Mouse (Mus musculus): Measurements from ENCODE around the gene Fam83f. TPM values are rescaled to one million over a fixed set of nuclear protein-coding genes. Genes with fewer than 3 reads are reported as not detected.

The Fam83f gene
- polyA plus RNA-seq (2016; fragmentation: Nextera tagmentation; extraction: Ambion mirVana) = 0.37 and 0.68 TPM in 2 replicates

GRCm38 (mm10) chr15:80671295-80672252 lies at the start of gene Fam83f:
Gene Fam83f (plus strand): TSS chr15:80671847.
- H3K4me1 ChIP-seq = peaks cover 13% of the 10 kb centered on the region
- no peaks in the 10 kb centered on the region for H3K36me3 ChIP-seq (replicated peaks)
- peak within 1 kb of the TSS; percentile 60 for H3K27ac ChIP-seq
- H3K9me3 ChIP-seq = no peaks in the 10 kb centered on the region
- peaks cover 64% of the 10 kb centered on the region for H3K27me3 ChIP-seq (ENCODE audit: poor library complexity, severe bottlenecking)
- peak; percentile 37 for DNase-seq (ENCODE audit: extremely low spot score, low spot score)
- H3K4me3 ChIP-seq = peak within 1 kb of the TSS; percentile 56
- 5% methylated on average over 85 of the region's 85 CpGs for WGBS

DNA sequence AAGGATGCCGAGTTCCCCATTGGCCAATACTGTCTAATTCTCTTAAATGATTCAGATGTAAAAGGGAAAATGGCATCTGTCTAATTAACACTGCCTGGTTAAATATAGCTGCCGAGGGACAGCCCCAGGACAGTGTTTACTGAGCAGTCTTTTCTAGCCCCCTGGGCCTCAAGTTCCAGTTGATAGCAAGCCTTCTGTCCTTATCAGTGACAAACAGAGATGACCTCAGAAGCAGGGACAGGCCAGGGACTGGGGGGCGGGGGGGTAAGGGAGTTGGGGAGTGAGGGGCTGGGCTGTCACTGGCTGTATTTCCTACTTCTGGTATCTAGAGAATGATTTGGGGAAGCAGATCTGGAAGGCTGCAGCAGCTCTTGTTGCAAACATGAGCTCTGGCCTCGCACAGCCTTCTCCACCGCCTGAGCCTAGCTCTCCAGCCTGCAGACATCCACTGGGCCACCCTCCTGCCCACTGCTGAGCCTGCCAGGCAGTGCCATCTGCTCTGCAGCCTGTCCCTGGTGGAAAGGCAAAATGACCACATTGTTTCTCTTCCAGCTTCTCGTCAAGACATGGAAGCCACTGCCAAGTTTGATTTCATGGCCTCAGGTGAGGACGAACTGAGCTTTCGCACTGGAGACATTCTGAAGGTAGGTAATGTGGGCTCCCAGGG lies 48.3 kb upstream of the Fam83f start:
- H3K27ac ChIP-seq = peak overlapping the region; percentile 76
- 80% methylated on average over 8 of the region's 8 CpGs for WGBS
- no peaks in the 10 kb centered on the region for H3K9me3 ChIP-seq
- H3K36me3 ChIP-seq (replicated peaks) = no peaks in the 10 kb centered on the region
- peaks cover 9% of the 10 kb centered on the region for H3K4me1 ChIP-seq
- peak overlapping the region; percentile 16; the same call in 1 of the 2 replicates for H3K4me3 ChIP-seq
- DNase-seq (ENCODE audit: extremely low spot score, low spot score) = no peak
- H3K27me3 ChIP-seq (ENCODE audit: poor library complexity, severe bottlenecking) = peaks cover 4% of the 10 kb centered on the region; the same call in 1 of the 2 replicates

GRCm38 (mm10) chr15:80626472-80626871 lies 45.2 kb upstream of the Fam83f start:
- no peak overlapping the region for H3K27ac ChIP-seq
- peaks cover 14% of the 10 kb centered on the region for H3K4me1 ChIP-seq
- no peak overlapping the region for H3K4me3 ChIP-seq
- no peaks in the 10 kb centered on the region for H3K9me3 ChIP-seq
- 71% methylated on average over 6 of the region's 6 CpGs for WGBS
- DNase-seq (ENCODE audit: extremely low spot score, low spot score) = no peak
- H3K36me3 ChIP-seq (replicated peaks) = no peaks in the 10 kb centered on the region
- H3K27me3 ChIP-seq (ENCODE audit: poor library complexity, severe bottlenecking) = no peaks in the 10 kb centered on the region

GRCm38 (mm10) chr15:80630147-80630546 lies 41.5 kb upstream of the Fam83f start:
- H3K9me3 ChIP-seq = no peaks in the 10 kb centered on the region
- no peaks in the 10 kb centered on the region for H3K27me3 ChIP-seq (ENCODE audit: poor library complexity, severe bottlenecking)
- H3K27ac ChIP-seq = no peak overlapping the region
- peaks cover 10% of the 10 kb centered on the region for H3K4me1 ChIP-seq
- no peak overlapping the region for H3K4me3 ChIP-seq
- no peaks in the 10 kb centered on the region for H3K36me3 ChIP-seq (replicated peaks)
- no peak for DNase-seq (ENCODE audit: extremely low spot score, low spot score)
- 85% methylated on average over 7 of the region's 7 CpGs for WGBS

DNA sequence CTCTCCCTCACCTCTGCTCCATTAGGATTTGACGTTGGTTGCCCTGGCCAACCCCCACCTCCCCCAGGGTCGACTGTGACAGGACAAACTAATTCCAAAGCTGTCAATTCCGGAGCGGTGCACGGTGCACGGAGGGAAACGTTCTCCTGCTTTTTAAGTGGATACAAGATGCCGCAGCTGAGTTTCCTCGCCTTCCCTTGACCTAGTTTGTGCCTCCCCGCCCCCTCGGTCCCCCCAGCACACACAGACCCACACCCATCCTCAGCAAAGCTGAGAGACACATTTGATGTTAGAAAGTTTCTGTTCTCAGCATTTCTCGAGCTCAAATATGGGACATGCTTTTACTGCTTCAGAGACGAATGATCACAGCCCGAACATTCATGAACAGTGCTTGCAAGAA lies 40.9 kb upstream of the Fam83f start:
- Histone ChIP-seq H3K27me3 (ENCODE audit: poor library complexity, severe bottlenecking) (no peaks in the 10 kb centered on the region), H3K27ac (no peak overlapping the region), H3K4me3 (no peak overlapping the region), H3K9me3 (no peaks in the 10 kb centered on the region), H3K4me1 (peaks cover 10% of the 10 kb centered on the region), H3K36me3 (replicated peaks) (no peaks in the 10 kb centered on the region)
- 68% methylated on average over 14 of the region's 14 CpGs for WGBS
- no peak for DNase-seq (ENCODE audit: extremely low spot score, low spot score)

DNA sequence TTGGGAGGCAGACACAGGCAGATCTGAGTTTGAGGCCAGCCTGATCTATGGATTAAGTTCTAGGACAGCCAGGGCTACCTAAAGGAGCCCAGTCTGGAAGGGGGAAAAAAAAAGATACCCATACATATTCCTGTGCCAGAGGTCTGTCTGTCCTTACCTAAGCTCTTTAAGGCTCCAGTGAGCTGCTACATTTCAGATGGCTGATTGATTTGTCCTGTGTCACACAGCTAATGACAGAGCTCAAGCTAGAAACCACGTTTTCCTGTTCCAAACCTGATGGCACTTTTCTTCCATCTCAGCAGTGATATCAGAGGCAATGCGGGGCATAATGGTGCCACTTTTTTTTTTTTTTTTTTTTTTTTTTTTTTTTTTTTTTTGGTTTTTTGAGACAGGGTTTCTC lies 40.3 kb upstream of the Fam83f start:
- Histone ChIP-seq H3K4me3 (no peak overlapping the region), H3K27me3 (ENCODE audit: poor library complexity, severe bottlenecking) (peaks cover 4% of the 10 kb centered on the region; the same call in 1 of the 2 replicates), H3K4me1 (peaks cover 10% of the 10 kb centered on the region), H3K27ac (no peak overlapping the region), H3K36me3 (replicated peaks) (no peaks in the 10 kb centered on the region), H3K9me3 (no peaks in the 10 kb centered on the region)
- DNase-seq (ENCODE audit: extremely low spot score, low spot score) = no peak
- WGBS = 84% methylated on average over 2 of the region's 2 CpGs

DNA sequence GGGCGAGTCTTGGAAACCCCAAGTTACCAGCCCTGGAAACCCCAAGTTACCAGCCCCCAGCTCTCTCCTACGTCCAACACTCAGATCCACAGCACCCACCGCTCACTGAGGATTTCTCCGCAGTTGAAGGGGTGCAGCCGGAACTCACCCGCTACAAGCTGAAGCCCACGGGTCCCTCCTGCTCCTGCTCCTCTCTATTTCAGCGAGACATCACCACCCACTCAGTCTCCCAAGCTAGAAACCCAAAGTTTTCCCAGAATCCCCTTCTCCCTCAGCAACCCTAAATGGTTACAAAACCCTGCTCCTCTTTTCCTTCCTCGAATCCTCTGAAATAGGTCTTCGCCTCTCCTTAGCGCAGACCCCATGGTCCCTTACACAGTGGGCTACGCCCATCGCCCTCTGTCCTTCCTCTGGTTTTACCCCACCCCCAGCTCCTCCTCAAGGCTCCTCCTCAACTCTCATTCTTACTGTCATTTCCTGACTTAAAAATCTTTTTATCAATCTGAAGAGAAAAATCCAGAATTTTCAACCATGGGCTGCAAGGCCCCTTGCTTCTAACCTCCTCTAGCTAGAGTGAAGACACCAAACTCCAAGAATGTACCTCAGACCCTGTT lies 39.3 kb upstream of the Fam83f start:
- H3K9me3 ChIP-seq = no peaks in the 10 kb centered on the region
- no peak overlapping the region for H3K27ac ChIP-seq
- peaks cover 5% of the 10 kb centered on the region; the same call in 1 of the 2 replicates for H3K27me3 ChIP-seq (ENCODE audit: poor library complexity, severe bottlenecking)
- DNase-seq (ENCODE audit: extremely low spot score, low spot score) = no peak
- H3K4me1 ChIP-seq = peaks cover 17% of the 10 kb centered on the region
- H3K4me3 ChIP-seq = no peak overlapping the region
- H3K36me3 ChIP-seq (replicated peaks) = no peaks in the 10 kb centered on the region
- 87% methylated on average over 13 of the region's 13 CpGs for WGBS

GRCm38 (mm10) chr15:80634391-80635193 lies 37.1 kb upstream of the Fam83f start:
- Histone ChIP-seq H3K9me3 (no peaks in the 10 kb centered on the region), H3K36me3 (replicated peaks) (no peaks in the 10 kb centered on the region), H3K27ac (no peak overlapping the region), H3K4me1 (peaks cover 23% of the 10 kb centered on the region), H3K4me3 (no peak overlapping the region), H3K27me3 (ENCODE audit: poor library complexity, severe bottlenecking) (peaks cover 5% of the 10 kb centered on the region; the same call in 1 of the 2 replicates)
- WGBS = 62% methylated on average over 11 of the region's 11 CpGs
- no peak for DNase-seq (ENCODE audit: extremely low spot score, low spot score)

DNA sequence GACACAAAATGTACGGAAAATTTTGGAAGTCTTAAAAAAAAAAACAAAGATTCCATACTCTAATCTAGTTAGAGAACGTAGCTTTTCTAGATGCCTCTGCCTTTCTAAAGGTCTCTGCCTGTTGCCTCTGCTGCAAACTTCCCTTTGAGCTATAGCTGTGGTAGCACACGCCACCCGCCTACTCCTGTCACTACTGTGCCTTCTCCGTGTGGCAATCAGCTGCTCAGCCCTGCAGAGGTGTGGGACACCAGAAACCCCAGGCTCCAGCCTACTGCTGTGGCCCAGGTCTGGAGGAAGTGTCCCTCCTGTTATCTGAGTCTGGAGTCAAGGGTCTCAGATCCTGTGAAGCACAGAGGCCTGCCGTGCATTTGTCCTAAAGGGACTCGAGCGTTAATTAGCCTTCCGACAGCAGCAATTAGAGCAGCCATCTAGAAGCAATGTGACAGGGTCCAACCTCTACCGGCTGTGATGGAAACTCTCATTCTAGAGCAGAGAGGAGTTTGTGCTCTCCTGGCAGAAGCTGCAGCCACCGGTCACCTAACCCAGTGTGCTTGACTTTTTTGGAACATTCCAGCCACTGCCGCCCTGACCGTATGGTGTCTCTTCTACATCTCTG lies 34.8 kb upstream of the Fam83f start:
- peaks cover 13% of the 10 kb centered on the region for H3K4me1 ChIP-seq
- WGBS = 57% methylated on average over 13 of the region's 13 CpGs
- DNase-seq (ENCODE audit: extremely low spot score, low spot score) = peak; percentile 27

GRCm38 (mm10) chr15:80639071-80639702 lies 32.5 kb upstream of the Fam83f start:
- Histone ChIP-seq H3K27ac (no peak overlapping the region), H3K36me3 (replicated peaks) (no peaks in the 10 kb centered on the region), H3K4me1 (peaks cover 30% of the 10 kb centered on the region), H3K4me3 (no peak overlapping the region), H3K27me3 (ENCODE audit: poor library complexity, severe bottlenecking) (peaks cover 5% of the 10 kb centered on the region; the same call in 1 of the 2 replicates), H3K9me3 (no peaks in the 10 kb centered on the region)
- DNase-seq (ENCODE audit: extremely low spot score, low spot score) = no peak
- WGBS = 77% methylated on average over 11 of the region's 11 CpGs

More for the DNA sequence above, 34.8 kb upstream of the Fam83f start:
- H3K27ac ChIP-seq = no peak overlapping the region
- no peak overlapping the region for H3K4me3 ChIP-seq
- H3K9me3 ChIP-seq = no peaks in the 10 kb centered on the region
- H3K36me3 ChIP-seq (replicated peaks) = no peaks in the 10 kb centered on the region
- H3K27me3 ChIP-seq (ENCODE audit: poor library complexity, severe bottlenecking) = peaks cover 5% of the 10 kb centered on the region; the same call in 1 of the 2 replicates

DNA sequence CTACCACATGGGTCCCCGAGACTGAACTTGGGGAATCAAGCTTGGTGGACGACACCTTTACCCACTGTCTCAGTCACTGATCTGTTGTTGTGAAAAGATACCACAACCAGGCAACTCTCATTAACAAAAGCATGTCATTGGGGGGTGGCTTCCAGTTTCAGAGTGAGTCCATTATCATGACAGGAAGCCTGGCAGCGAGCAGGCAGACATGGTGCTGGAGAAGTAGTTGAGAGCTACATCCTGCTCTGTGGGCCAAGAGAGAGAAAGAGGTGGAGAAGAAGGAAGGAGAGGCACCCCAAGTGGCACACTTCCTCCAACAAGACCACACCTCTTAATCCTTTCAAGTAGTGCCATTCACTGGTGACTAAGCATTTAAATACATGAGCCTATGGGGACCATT lies 31.8 kb upstream of the Fam83f start:
- 84% methylated on average over 3 of the region's 3 CpGs for WGBS
- Histone ChIP-seq H3K4me3 (no peak overlapping the region), H3K36me3 (replicated peaks) (no peaks in the 10 kb centered on the region), H3K27me3 (ENCODE audit: poor library complexity, severe bottlenecking) (peaks cover 5% of the 10 kb centered on the region; the same call in 1 of the 2 replicates), H3K4me1 (peaks cover 30% of the 10 kb centered on the region), H3K9me3 (no peaks in the 10 kb centered on the region), H3K27ac (no peak overlapping the region)
- no peak for DNase-seq (ENCODE audit: extremely low spot score, low spot score)

Measured in forebrain, embryonic 10.5 days (tissue).